16 mouse cellular contexts compared by ENCODE assay signal in genomic region chr19:31656256-31656655, GRCm38 (mm10).
DNase-seq lines count a peak whose midpoint lies in the region; ATAC-seq and TF ChIP-seq lines count a peak whose summit lies in the region.
"Had no signal": no experiment of that assay in that cellular context is flagged by ENCODE, and none has a peak within 500 bp of the region (broad histone marks: within the 10 kb centered on the region; RNA-seq: fewer than 3 reads in every experiment).

No protein-coding gene starts in this region.

- WGBS in lung, embryonic 14.5 days: 37% methylated on average over 7 of the region's 7 CpGs
- WGBS in lung, adult 2 months: 73% methylated on average over 7 of the region's 7 CpGs
- 53% methylated on average over 7 of the region's 7 CpGs for WGBS in intestine, embryonic 16.5 days

- H3K9me3 ChIP-seq in lung, embryonic 14.5 days (ENCODE audit: low read depth, low read length): no peaks in the 10 kb centered on the region
- no peaks in the 10 kb centered on the region for H3K9me3 ChIP-seq in intestine, embryonic 16.5 days (ENCODE audit: control insufficient read depth, low read length)
- H3K9me3 ChIP-seq: heart, embryonic 10.5 days; limb, embryonic 10.5 days; liver, embryonic 12.5 days; neural tube, embryonic 12.5 days had no signal

- H3K4me3 ChIP-seq in gastrocnemius, adult 2 months: no peak overlapping the region
- no peak overlapping the region for H3K4me3 ChIP-seq in lung, embryonic 14.5 days (ENCODE audit: low read depth, low read length)
- H3K4me3 ChIP-seq in lung, adult 2 months (replicated peaks; ENCODE audit: extremely low read depth, low read depth, low read length): no peak overlapping the region
- H3K4me3 ChIP-seq in intestine, embryonic 16.5 days (ENCODE audit: low read length): no peak overlapping the region
- H3K4me3 ChIP-seq: heart, embryonic 10.5 days; limb, embryonic 10.5 days; liver, embryonic 12.5 days; neural tube, embryonic 12.5 days had no signal

- no peaks in the 10 kb centered on the region for H3K36me3 ChIP-seq in lung, embryonic 14.5 days (ENCODE audit: insufficient read depth)
- H3K36me3 ChIP-seq in intestine, embryonic 16.5 days (ENCODE audit: control insufficient read depth, insufficient read depth, low read length): no peaks in the 10 kb centered on the region
- H3K36me3 ChIP-seq: heart, embryonic 10.5 days; limb, embryonic 10.5 days; liver, embryonic 12.5 days; neural tube, embryonic 12.5 days had no signal

- intact Hi-C loops in gastrocnemius, adult 2 months (cut with DNase I): no loop called here

- H3K4me1 ChIP-seq in lung, embryonic 14.5 days (ENCODE audit: insufficient read depth): no peaks in the 10 kb centered on the region
- no peaks in the 10 kb centered on the region for H3K4me1 ChIP-seq in lung, adult 2 months (ENCODE audit: control insufficient read depth, insufficient read depth, low read length)
- no peaks in the 10 kb centered on the region; the same call in 1 of the 2 replicates for H3K4me1 ChIP-seq in intestine, embryonic 16.5 days (ENCODE audit: control insufficient read depth, insufficient read depth, low read length)
- H3K4me1 ChIP-seq: heart, embryonic 10.5 days; limb, embryonic 10.5 days; liver, embryonic 12.5 days had no signal

- H3K4me2 ChIP-seq in lung, embryonic 14.5 days: peak overlapping the region; percentile 43
- H3K4me2 ChIP-seq in intestine, embryonic 16.5 days (ENCODE audit: low read depth, low read length): peak overlapping the region; percentile 13
- H3K4me2 ChIP-seq: liver, embryonic 12.5 days; neural tube, embryonic 12.5 days had no signal

- DNase-seq in gastrocnemius, adult 2 months: no peak
- no peak for DNase-seq in gastrocnemius, adult 8-10 months (ENCODE audit: low spot score in 2 of 2)
- DNase-seq in lung, embryonic 14.5 days: peak; percentile 67
- DNase-seq in lung, adult 2 months: no peak
- DNase-seq in brain, adult 2 months (ENCODE audit: low read depth, low spot score): peak; percentile 11
- DNase-seq in gastrocnemius, postnatal 4 days (ENCODE audit: low spot score in 2 of 2): no peak
- DNase-seq: adrenal gland, postnatal 36 days; cerebellum, postnatal 14 days; kidney, adult 11 months had no signal

- peak; percentile 90 for ATAC-seq in lung, embryonic 14.5 days (ENCODE audit: insufficient read depth)
- ATAC-seq in intestine, embryonic 16.5 days: peak; percentile 52; the same call in 1 of the 2 replicates
- ATAC-seq in activated CD4-positive, CD25-positive, alpha-beta regulatory T cell, adult 4 months: no peak
- ATAC-seq: liver, embryonic 12.5 days; midbrain, embryonic 16.5 days had no signal

- TF ChIP-seq CTCF in gastrocnemius, adult 2 months (IDR thresholded peaks at IDR 0.05): no peak
- TF ChIP-seq CTCF in lung, embryonic 14.5 days (IDR thresholded peaks at IDR 0.05; ENCODE audit: low read depth): no peak
- TF ChIP-seq CTCF in lung, adult 2 months (IDR thresholded peaks at IDR 0.05; ENCODE audit: insufficient read depth, low read length): no peak

- peak overlapping the region; percentile 53 for H3K27ac ChIP-seq in gastrocnemius, adult 2 months
- peak overlapping the region; percentile 88 for H3K27ac ChIP-seq in lung, embryonic 14.5 days (ENCODE audit: low read depth)
- peak overlapping the region; percentile 83 for H3K27ac ChIP-seq in intestine, embryonic 16.5 days (ENCODE audit: low read length)
- H3K27ac ChIP-seq: heart, embryonic 10.5 days; limb, embryonic 10.5 days; liver, embryonic 12.5 days; neural tube, embryonic 12.5 days had no signal

- H3K9ac ChIP-seq in lung, embryonic 14.5 days: no peak overlapping the region
- peak overlapping the region; percentile 30; the same call in 1 of the 2 replicates for H3K9ac ChIP-seq in intestine, embryonic 16.5 days (ENCODE audit: low read depth, low read length)
- H3K9ac ChIP-seq: liver, embryonic 12.5 days; neural tube, embryonic 12.5 days had no signal

- no peak for TF ChIP-seq POLR2A in lung, adult 2 months (IDR thresholded peaks at IDR 0.05; ENCODE audit: borderline replicate concordance, extremely low read depth, low read depth, low read length)

- no peaks in the 10 kb centered on the region for H3K27me3 ChIP-seq in lung, embryonic 14.5 days (ENCODE audit: insufficient read depth, low read length)
- no peaks in the 10 kb centered on the region for H3K27me3 ChIP-seq in intestine, embryonic 16.5 days (replicated peaks; ENCODE audit: control insufficient read depth, insufficient read depth, low read length)
- H3K27me3 ChIP-seq: neural tube, embryonic 12.5 days had no signal

Comparison
In these comparisons a context has a peak if more than half of its experiments do, and no peak if none do; other contexts are left out.
1. DNase-seq: peak in lung, embryonic 14.5 days (single experiment) and brain, adult 2 months (single experiment); none in gastrocnemius, adult 2 months (single experiment), gastrocnemius, adult 8-10 months (0 of 2), lung, adult 2 months (single experiment) and gastrocnemius, postnatal 4 days (0 of 2).
2. Peak in every context shown above with its lines, with median percentiles within 50 percentile points of each other: H3K27ac ChIP-seq.